Mouse (Mus musculus) stomach, embryonic 15.5 days (tissue): ENCODE results near the gene Fyn. TPM values are rescaled to one million over a fixed set of nuclear protein-coding genes. Genes with fewer than 3 reads are reported as not detected.

Source experiments
- ATAC-seq: fragments of 200-750 bp; cut with Nextera tagmentation; 2 replicates; pipeline ENCODE4 v1.8.0; 2017; ENCODE audit warnings: low read depth, moderate number of reproducible peaks, moderate TSS enrichment; ENCODE audit not compliant: insufficient read depth, low FRiP score
- H3K27ac ChIP-seq: fragments of 300-500 bp; sonication (generic); 2 replicates; pipeline ENCODE4 v1.5.1; 2015; ENCODE audit warnings: mild to moderate bottlenecking, inconsistent platforms
- H3K27me3 ChIP-seq: fragments of 300-500 bp; sonication (generic); replicated peaks from 2 replicates; pipeline ENCODE4 v1.6.1; 2015; ENCODE audit warnings: inconsistent platforms
- H3K36me3 ChIP-seq: fragments of 300-500 bp; sonication (generic); 2 replicates; pipeline ENCODE4 v1.6.1; 2015; ENCODE audit warnings: inconsistent platforms
- H3K4me1 ChIP-seq: fragments of 300-500 bp; sonication (generic); 2 replicates; pipeline ENCODE4 v1.6.1; 2015; ENCODE audit warnings: inconsistent platforms
- H3K4me2 ChIP-seq: fragments of 300-500 bp; sonication (generic); 2 replicates; pipeline ENCODE4 v1.6.1; 2015; ENCODE audit warnings: mild to moderate bottlenecking, inconsistent platforms
- H3K4me3 ChIP-seq: fragments of 300-500 bp; sonication (generic); replicated peaks from 2 replicates; pipeline ENCODE4 v1.5.1; 2015; ENCODE audit warnings: inconsistent platforms
- H3K9ac ChIP-seq: fragments of 300-500 bp; sonication (generic); 2 replicates; pipeline ENCODE4 v1.6.1; 2015; ENCODE audit warnings: inconsistent platforms
- H3K9me3 ChIP-seq: fragments of 300-500 bp; sonication (generic); 2 replicates; pipeline ENCODE4 v1.6.1; 2016; ENCODE audit warnings: inconsistent platforms
- WGBS: fragments of 180-500 bp; shearing (Covaris S2); methylation state at CpG from one replicate; pipeline ENCODE4 v1.1.7; 2015; 5-methylcytosine and 5-hydroxymethylcytosine counted together
- polyA plus RNA-seq: library from polyadenylated mRNA; unstranded; fragments of >200 nt; fragmentation: Nextera tagmentation; extraction: Ambion mirVana; gene quantifications from 2 replicates; pipeline ENCODE4 v1.2.1, GENCODE M21; 2015

Fyn gene
- polyA plus RNA-seq, 1 experiment from 2014 or later, result 22.1 TPM

DNA sequence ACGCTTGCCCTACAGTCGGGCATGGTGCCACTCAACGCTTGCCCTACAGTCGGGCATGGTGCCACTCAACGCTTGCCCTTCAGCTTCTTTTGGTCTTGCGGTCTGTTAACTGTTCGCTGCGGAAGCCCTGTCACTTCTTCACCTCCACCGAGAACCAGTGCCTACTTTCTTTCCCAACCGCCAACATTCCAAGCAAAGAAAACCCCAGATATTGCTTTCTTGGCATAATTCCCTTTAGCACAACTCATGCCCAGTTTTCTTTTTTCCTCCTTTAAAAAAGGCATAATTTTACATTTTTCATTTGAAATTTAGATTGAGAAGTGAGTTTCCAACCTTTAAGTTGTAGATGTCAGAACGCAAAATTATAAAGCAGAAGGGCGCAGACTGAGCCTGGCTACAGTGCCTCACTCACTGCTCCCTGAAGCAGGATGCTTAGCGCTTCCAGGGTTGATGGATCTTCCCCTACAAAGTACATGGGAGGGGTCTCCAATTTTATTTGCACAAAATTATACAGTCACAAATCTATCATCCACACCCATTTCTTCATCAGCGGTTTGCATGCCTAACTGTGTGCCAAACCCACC is 18.8 kb upstream of the Fyn start:
- H3K36me3 ChIP-seq, result no peaks in the 10 kb centered on the region
- WGBS, result 91% methylated on average over 14 of the region's 14 CpGs
- H3K9ac ChIP-seq, result no peak overlapping the region
- no peak overlapping the region for H3K27ac ChIP-seq
- H3K4me2 ChIP-seq, result no peak overlapping the region
- H3K4me1 ChIP-seq, result no peaks in the 10 kb centered on the region; the same call in 1 of the 2 replicates
- no peak overlapping the region for H3K4me3 ChIP-seq
- ATAC-seq, result no peak
- no peaks in the 10 kb centered on the region for H3K27me3 ChIP-seq
- no peaks in the 10 kb centered on the region for H3K9me3 ChIP-seq

DNA sequence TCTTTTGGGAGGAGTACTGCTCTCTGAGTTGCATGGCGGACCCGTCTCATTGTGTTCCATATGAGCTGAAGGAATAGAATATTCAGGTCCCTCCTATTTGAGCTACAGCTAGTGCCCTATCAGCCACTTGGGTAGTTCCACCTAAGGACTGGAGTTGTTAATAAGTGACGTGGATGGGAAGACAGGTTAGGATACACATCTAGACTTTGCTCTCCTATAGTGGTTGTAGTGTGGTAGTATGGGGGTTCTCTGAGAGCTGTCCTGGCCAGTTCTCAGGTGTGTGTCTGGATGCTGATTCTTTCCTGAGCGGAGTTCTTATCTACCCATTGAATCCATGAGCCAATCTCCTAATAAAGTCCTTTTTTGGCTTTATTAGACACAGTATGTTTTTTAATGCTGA is 4.5 kb upstream of the Fyn start:
- ATAC-seq, result no peak
- 87% methylated on average over 4 of the region's 4 CpGs for WGBS
- H3K27ac ChIP-seq, result no peak overlapping the region
- no peaks in the 10 kb centered on the region; the same call in 1 of the 2 replicates for H3K4me1 ChIP-seq
- H3K9me3 ChIP-seq, result no peaks in the 10 kb centered on the region
- no peak overlapping the region for H3K9ac ChIP-seq
- no peaks in the 10 kb centered on the region for H3K36me3 ChIP-seq
- H3K4me2 ChIP-seq, result no peak overlapping the region
- H3K4me3 ChIP-seq, result no peak overlapping the region
- H3K27me3 ChIP-seq, result no peaks in the 10 kb centered on the region

DNA sequence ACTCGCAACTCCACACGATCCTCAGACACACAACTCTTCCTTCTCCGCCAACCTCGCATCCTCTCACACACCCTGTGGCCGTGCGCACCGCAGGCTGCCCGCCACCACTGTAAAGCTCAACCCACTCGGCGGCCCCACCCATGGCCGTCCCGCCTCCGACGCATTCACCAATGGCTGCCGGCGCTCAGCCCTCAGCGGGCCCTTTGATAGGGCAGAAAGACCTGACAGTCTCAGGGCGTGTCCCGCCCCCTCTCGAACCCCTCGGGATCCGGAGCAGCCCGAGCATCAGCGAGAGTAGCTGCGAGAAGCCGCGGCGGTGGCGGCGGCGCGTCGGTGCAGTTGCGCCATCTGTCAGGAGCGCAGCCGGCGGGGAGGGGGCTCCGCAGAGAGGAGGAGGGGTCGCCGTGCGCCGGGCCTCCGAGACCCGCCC is 862 bp downstream of the Fyn start:
- peak; percentile 99 for ATAC-seq
- no peaks in the 10 kb centered on the region for H3K9me3 ChIP-seq
- peak overlapping the region; percentile 65 for H3K4me3 ChIP-seq
- H3K4me1 ChIP-seq, result peaks cover 6% of the 10 kb centered on the region; the same call in 1 of the 2 replicates
- under 1% methylated on average over 41 of the region's 44 CpGs for WGBS
- peak overlapping the region; percentile 80 for H3K9ac ChIP-seq
- no peaks in the 10 kb centered on the region for H3K36me3 ChIP-seq
- peak overlapping the region; percentile 89 for H3K27ac ChIP-seq
- H3K27me3 ChIP-seq, result no peaks in the 10 kb centered on the region
- peak overlapping the region; percentile 69 for H3K4me2 ChIP-seq

DNA sequence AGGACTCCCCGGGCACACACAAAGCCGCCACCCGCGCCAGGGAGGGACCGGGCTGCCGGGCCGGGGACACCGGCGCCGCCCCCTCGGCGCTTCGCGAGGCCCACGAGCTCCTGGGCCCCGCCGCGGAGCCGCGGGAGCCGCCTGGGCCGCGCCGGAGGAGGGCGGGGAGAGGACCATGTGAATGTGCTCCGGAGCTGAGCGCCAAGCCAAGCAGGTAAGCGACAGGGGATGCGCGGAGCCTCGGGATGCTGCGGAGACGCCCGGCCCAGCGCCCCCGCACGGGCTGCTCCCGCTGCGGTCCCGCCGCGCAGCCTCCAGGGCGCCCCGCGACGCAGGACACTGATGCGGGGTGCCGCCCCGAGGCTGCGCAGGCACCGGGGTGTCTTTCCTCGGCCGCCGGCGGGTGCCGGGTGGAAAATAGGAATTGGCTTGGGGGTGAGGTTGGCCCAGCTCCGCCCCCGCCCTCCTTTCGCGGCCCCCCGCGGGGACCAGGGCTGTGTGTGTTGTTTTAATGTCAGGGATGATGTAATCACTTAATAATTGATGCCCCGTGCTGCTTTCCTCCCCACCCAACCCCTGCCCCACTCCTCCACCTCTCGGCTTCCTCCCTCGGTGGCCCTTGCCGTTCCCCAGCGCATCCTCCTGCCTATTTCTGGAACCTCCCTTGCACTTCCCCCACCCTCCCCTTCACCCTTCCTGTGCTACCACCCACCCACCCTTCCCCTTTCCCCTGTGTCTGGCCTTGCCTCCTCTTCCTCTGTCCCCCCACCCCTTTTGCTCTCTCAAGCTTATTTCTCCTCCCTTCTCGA is 1.5 kb downstream of the Fyn start:
- Histone ChIP-seq H3K9me3 (no peaks in the 10 kb centered on the region), H3K27ac (peak overlapping the region; percentile 89), H3K27me3 (no peaks in the 10 kb centered on the region), H3K36me3 (no peaks in the 10 kb centered on the region), H3K4me3 (peak overlapping the region; percentile 65), H3K9ac (peak overlapping the region; percentile 80), H3K4me2 (peak overlapping the region; percentile 69), H3K4me1 (peaks cover 6% of the 10 kb centered on the region; the same call in 1 of the 2 replicates)
- ATAC-seq, result no peak; the same call in none of the 2 replicates
- WGBS, result under 1% methylated on average over 64 of the region's 68 CpGs

DNA sequence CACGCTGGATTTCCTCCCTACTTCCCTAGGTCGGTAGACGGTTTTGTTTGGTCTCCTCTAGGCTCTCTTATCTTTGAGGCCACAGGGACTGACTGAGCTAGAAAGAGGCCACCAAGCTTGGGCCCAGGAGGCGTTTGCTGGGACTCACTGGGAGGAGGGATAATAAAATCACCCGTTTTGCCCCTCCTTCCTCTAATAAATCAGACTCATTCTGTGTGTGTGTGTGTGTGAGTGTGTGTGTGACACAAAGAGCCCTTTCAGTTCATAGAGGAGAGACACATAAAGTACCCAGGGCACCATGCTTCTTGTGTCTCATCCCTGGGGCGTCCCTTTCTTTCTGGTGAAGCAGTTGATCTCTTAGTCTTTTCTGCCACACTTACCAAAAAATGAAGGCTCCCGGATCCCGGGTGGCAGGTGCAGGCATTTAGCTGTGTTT is 2.1 kb downstream of the Fyn start:
- H3K9me3 ChIP-seq, result no peaks in the 10 kb centered on the region
- H3K27ac ChIP-seq, result peak overlapping the region; percentile 89; the same call in 1 of the 2 replicates
- H3K4me2 ChIP-seq, result peak overlapping the region; percentile 69
- ATAC-seq, result no peak
- no peaks in the 10 kb centered on the region for H3K36me3 ChIP-seq
- peak overlapping the region; percentile 65 for H3K4me3 ChIP-seq
- no peak overlapping the region; the same call in 1 of the 2 replicates for H3K9ac ChIP-seq
- H3K27me3 ChIP-seq, result no peaks in the 10 kb centered on the region
- 6% methylated on average over 8 of the region's 8 CpGs for WGBS
- peaks cover 6% of the 10 kb centered on the region; the same call in 1 of the 2 replicates for H3K4me1 ChIP-seq

DNA sequence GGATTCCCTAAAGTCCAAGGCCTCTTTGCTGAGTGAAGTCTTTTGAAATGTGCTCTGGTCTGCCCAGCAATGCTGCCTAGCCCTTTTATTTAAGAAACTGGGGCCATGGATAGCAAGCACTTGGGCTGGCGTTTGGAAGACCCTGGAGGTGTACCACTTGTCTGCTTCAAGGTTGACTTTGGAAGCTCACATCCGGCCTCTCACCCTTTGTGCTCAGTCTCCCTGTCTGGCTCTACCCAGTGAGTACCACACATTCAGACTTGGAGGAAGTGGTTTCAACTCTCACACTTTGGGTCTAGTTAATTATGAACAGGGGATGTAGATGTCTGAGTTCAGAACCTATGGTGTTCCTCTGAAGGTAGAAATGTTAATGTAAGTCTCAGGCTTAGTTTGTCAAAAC is 2.8 kb downstream of the Fyn start:
- Histone ChIP-seq H3K9ac (no peak overlapping the region), H3K27ac (no peak overlapping the region), H3K4me2 (peak overlapping the region; percentile 69), H3K36me3 (no peaks in the 10 kb centered on the region), H3K4me1 (peaks cover 6% of the 10 kb centered on the region; the same call in 1 of the 2 replicates), H3K9me3 (no peaks in the 10 kb centered on the region), H3K4me3 (peak overlapping the region; percentile 65), H3K27me3 (no peaks in the 10 kb centered on the region)
- ATAC-seq, result no peak
- WGBS, result 50% methylated on average over 2 of the region's 2 CpGs

DNA sequence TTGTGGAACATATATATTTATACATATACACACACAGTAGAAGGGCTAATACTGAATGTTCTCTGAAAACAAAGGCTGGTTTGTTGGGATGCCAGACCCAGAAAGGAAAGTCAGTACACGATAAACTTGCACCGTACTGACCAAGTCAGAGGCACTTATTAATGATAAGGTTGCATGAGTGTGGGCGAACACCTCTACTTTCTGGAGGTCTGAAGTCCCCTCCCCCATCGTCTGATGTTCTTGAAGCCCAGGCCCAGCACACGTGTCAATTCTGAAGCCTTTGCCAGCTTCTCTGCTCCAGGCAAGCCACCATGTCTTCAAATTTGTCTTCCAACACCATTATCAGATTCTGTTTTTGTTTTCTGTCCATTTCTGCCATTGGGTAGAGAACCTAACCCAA is 3.3 kb downstream of the Fyn start:
- WGBS, result 68% methylated on average over 5 of the region's 5 CpGs

DNA sequence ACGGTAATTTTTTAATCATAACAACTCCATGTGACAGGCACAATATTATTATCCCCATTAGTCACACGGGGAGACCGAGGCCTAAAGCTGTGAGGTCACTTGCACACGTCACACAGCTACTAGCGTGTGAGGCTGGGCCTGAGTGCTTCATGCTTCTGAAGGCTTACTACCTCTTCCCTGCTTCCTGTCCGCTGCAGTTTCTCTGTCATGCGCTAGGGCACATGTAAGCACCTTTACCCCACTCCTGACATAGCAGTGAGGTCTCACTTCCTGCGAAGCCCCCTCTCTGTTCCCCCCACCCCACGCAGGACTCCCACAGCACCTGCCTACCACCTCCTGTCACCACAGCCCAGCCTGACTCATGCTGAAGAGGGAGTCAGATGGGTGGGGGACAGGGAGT is 8.0 kb downstream of the Fyn start:
- Histone ChIP-seq H3K27me3 (no peaks in the 10 kb centered on the region), H3K36me3 (no peaks in the 10 kb centered on the region), H3K27ac (no peak overlapping the region), H3K4me3 (no peak overlapping the region), H3K4me1 (peaks cover 2% of the 10 kb centered on the region; the same call in 1 of the 2 replicates), H3K9ac (no peak overlapping the region), H3K4me2 (no peak overlapping the region), H3K9me3 (no peaks in the 10 kb centered on the region)
- 78% methylated on average over 9 of the region's 9 CpGs for WGBS
- 0 out of 2 replicates have a peak, but pooled peaks have one; percentile 23 for ATAC-seq

More for the DNA sequence above, 3.3 kb downstream of the Fyn start:
- Histone ChIP-seq H3K27ac (no peak overlapping the region), H3K4me3 (no peak overlapping the region), H3K9ac (no peak overlapping the region), H3K4me2 (0 out of 2 replicates have a peak overlapping the region, but pooled peaks have one; percentile 69), H3K36me3 (no peaks in the 10 kb centered on the region), H3K27me3 (no peaks in the 10 kb centered on the region), H3K4me1 (peaks cover 8% of the 10 kb centered on the region), H3K9me3 (no peaks in the 10 kb centered on the region)
- no peak for ATAC-seq

DNA sequence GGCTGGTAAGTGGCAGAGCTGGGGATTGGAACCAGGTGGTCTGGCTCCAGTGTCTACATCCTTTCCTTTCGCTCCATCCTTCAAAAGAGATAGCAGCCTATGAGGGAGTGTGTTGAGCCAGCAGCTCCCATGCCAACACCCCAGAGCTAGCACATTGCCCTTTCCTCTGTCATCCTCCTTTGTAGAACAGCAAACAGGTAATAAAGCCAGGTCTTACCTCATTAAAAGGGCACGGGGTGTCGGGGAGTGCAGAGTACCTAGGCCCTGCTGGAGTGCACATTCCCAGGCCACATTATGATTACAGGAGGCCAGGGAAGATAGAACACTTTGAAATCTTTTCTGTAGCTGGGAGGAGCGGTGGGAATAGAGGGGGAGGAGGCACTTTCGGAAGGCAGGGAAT is 8.6 kb downstream of the Fyn start:
- no peak overlapping the region for H3K9ac ChIP-seq
- no peak overlapping the region for H3K4me2 ChIP-seq
- H3K4me3 ChIP-seq, result no peak overlapping the region
- no peak for ATAC-seq
- no peak overlapping the region for H3K27ac ChIP-seq
- peaks cover 2% of the 10 kb centered on the region; the same call in 1 of the 2 replicates for H3K4me1 ChIP-seq
- WGBS, result 71% methylated on average over 5 of the region's 5 CpGs
- H3K36me3 ChIP-seq, result no peaks in the 10 kb centered on the region
- no peaks in the 10 kb centered on the region for H3K27me3 ChIP-seq
- no peaks in the 10 kb centered on the region for H3K9me3 ChIP-seq

DNA sequence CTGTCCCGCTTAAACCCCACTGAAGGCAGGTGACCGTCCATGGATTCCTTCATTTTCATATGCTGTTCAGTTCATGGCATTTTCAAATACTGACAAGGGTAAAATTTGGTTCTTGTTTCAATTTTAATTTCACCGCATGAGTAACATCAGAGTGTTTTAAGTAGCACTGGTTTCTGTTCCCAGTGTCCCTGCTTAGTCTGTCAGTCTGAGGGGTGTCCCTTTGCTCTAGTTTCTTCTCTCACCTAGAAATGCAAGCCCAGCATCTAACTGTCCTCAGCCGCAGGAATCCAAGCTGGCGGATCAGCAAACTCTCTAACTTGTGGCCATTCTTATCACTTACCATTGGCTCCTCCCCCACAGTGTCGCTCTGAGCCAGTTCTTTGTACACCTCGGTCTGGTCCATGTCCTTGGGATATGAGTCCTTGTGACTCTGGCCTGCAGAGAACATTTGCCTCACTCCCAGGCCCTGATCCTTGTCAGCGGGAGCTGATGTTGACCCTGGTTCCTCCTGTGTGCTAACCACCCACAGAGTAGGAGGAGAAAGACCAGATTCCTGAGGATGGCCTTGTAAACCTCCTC is 9.5 kb downstream of the Fyn start:
- no peak overlapping the region for H3K9ac ChIP-seq
- no peak overlapping the region for H3K27ac ChIP-seq
- ATAC-seq, result no peak
- no peaks in the 10 kb centered on the region for H3K36me3 ChIP-seq
- no peak overlapping the region for H3K4me3 ChIP-seq
- no peak overlapping the region for H3K4me2 ChIP-seq
- WGBS, result 78% methylated on average over 8 of the region's 8 CpGs
- H3K4me1 ChIP-seq, result peaks cover 4% of the 10 kb centered on the region; the same call in 1 of the 2 replicates
- H3K9me3 ChIP-seq, result no peaks in the 10 kb centered on the region
- no peaks in the 10 kb centered on the region for H3K27me3 ChIP-seq

DNA sequence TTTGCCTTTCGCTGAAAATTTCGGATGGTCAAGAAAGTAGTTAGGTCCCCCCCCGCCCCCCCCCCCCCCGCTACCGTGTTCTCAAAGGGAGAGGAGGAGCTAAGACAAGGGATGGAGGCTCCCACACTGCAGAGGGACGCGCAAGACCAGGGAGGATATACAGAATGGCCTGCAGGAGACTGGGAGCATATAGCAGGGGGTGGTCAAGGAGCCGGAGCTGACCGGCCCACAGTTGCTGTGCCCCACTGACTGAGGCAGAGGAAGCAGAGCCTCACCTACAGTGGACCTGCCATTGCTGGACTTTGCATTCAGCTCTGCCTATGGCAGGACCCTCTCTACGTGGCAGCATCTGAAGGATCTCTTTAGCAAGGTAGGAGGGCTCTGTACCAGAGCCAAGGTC is 10.6 kb downstream of the Fyn start:
- Histone ChIP-seq H3K4me2 (no peak overlapping the region), H3K27me3 (no peaks in the 10 kb centered on the region), H3K9ac (no peak overlapping the region), H3K27ac (no peak overlapping the region), H3K36me3 (no peaks in the 10 kb centered on the region), H3K4me3 (no peak overlapping the region), H3K4me1 (peaks cover 4% of the 10 kb centered on the region; the same call in 1 of the 2 replicates), H3K9me3 (no peaks in the 10 kb centered on the region)
- 50% methylated on average over 10 of the region's 10 CpGs for WGBS
- ATAC-seq, result no peak
